Mouse (Mus musculus) lung, embryonic 14.5 days (tissue): ENCODE measurements at regions not wholly inside any gene's neighbourhood (a gene's known extent, or its start where the extent isn't known, plus 50 kb on each side); places are given as distances from the start of the nearest gene placed in this dataset.
A peak's percentile ranks its signal among the peaks of the same experiment; 100 is the strongest.

Experiments used
- ATAC-seq: fragments of 200-750 bp; cut with Nextera tagmentation; 2 replicates; pipeline ENCODE4 v1.8.0; 2017; ENCODE audit warnings: mild to moderate bottlenecking, moderate TSS enrichment, moderate library complexity; ENCODE audit not compliant: insufficient read depth
- DNase-seq: peaks from one replicate; pipeline ENCODE4 v3.0.0-alpha.2; 2015
- H3K27ac ChIP-seq: fragments of 300-500 bp; sonication (generic); 2 replicates; pipeline ENCODE4 v1.5.1; 2014; ENCODE audit warnings: low read depth, mild to moderate bottlenecking, moderate library complexity
- H3K27me3 ChIP-seq: fragments of 300-500 bp; sonication (generic); 2 replicates; pipeline ENCODE4 v1.6.1; 2014; ENCODE audit warnings: low read length, control low read depth; ENCODE audit not compliant: insufficient read depth
- H3K36me3 ChIP-seq: fragments of 300-500 bp; sonication (generic); 2 replicates; pipeline ENCODE4 v1.6.1; 2014; ENCODE audit warnings: control low read depth; ENCODE audit not compliant: insufficient read depth
- H3K4me1 ChIP-seq: fragments of 300-500 bp; sonication (generic); 2 replicates; pipeline ENCODE4 v1.6.1; 2014; ENCODE audit warnings: antibody characterized with exemption, control low read depth; ENCODE audit not compliant: insufficient read depth
- H3K4me2 ChIP-seq: fragments of 300-500 bp; sonication (generic); 2 replicates; pipeline ENCODE4 v1.6.1; 2014; ENCODE audit warnings: mild to moderate bottlenecking
- H3K4me3 ChIP-seq: fragments of 300-500 bp; sonication (generic); 2 replicates; pipeline ENCODE4 v1.5.1; 2014; ENCODE audit warnings: low read depth, low read length
- H3K9ac ChIP-seq: fragments of 300-500 bp; sonication (generic); 2 replicates; pipeline ENCODE4 v1.6.1; 2014
- H3K9me3 ChIP-seq: fragments of 300-500 bp; sonication (generic); 2 replicates; pipeline ENCODE4 v1.6.1; 2016; ENCODE audit warnings: low read depth, low read length, control low read depth
- CTCF ChIP-seq: IDR thresholded peaks from 2 replicates; pipeline ENCODE4 v1.5.1; 2016; ENCODE audit warnings: antibody characterized with exemption, low read depth
- WGBS: fragments of 180-500 bp; shearing (Covaris S2); extraction: QIAGEN DNeasy Blood & Tissue Kit; methylation state at CpG from one replicate; pipeline ENCODE4 v1.1.7; 2014; 5-methylcytosine and 5-hydroxymethylcytosine counted together

- H3K4me1 ChIP-seq: no peaks in the 10 kb centered on the region
- DNase-seq: no peak
- H3K27ac ChIP-seq: no peak overlapping the region
- no peak for TF ChIP-seq CTCF
- ATAC-seq: no peak
- 31% methylated on average over 1 of the region's 1 CpGs for WGBS
- no peak overlapping the region for H3K4me3 ChIP-seq
- no peak overlapping the region for H3K4me2 ChIP-seq
- no peaks in the 10 kb centered on the region for H3K27me3 ChIP-seq
- no peaks in the 10 kb centered on the region for H3K36me3 ChIP-seq
- H3K9me3 ChIP-seq: no peaks in the 10 kb centered on the region
- no peak overlapping the region for H3K9ac ChIP-seq
Observed at GRCm38 (mm10) chr12:15319647-15320046, 497.1 kb downstream of the Trib2 start.

DNA sequence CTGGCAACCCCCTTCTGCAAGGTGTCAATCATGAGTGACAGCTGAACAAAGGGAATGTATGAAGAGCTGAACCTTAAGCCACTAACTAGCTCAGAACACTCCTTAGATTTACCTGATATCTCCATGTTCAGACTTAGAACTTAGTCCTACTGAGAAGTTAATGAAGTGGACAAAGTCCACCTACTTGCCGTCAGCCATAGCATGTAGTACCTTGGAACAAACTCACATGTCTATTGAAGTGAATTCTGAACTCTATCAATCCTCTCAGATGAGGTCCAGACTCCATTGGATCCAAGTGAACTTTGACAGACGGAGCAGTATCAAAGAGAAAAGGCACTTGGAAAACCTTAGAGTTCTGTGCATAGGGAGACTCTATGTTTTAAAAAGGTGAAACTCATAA lies 521.8 kb downstream of the Trib2 start:
- no peak for TF ChIP-seq CTCF
- H3K27me3 ChIP-seq: no peaks in the 10 kb centered on the region
- no peaks in the 10 kb centered on the region for H3K9me3 ChIP-seq
- no peak overlapping the region for H3K9ac ChIP-seq
- no peaks in the 10 kb centered on the region for H3K36me3 ChIP-seq
- ATAC-seq: no peak
- no peak overlapping the region for H3K4me3 ChIP-seq
- no peaks in the 10 kb centered on the region for H3K4me1 ChIP-seq
- no peak overlapping the region for H3K4me2 ChIP-seq
- DNase-seq: no peak
- WGBS: 83% methylated on average over 2 of the region's 2 CpGs
- no peak overlapping the region for H3K27ac ChIP-seq

- ATAC-seq (no peak), DNase-seq (no peak)
- Histone ChIP-seq H3K36me3 (no peaks in the 10 kb centered on the region), H3K27ac (no peak overlapping the region), H3K9ac (no peak overlapping the region), H3K4me3 (no peak overlapping the region), H3K4me2 (no peak overlapping the region), H3K27me3 (no peaks in the 10 kb centered on the region), H3K9me3 (no peaks in the 10 kb centered on the region), H3K4me1 (no peaks in the 10 kb centered on the region)
- WGBS: 88% methylated on average over 1 of the region's 1 CpGs
- TF ChIP-seq CTCF: no peak
Observed at GRCm38 (mm10) chr12:15262165-15262564, 554.6 kb downstream of the Trib2 start.

DNA sequence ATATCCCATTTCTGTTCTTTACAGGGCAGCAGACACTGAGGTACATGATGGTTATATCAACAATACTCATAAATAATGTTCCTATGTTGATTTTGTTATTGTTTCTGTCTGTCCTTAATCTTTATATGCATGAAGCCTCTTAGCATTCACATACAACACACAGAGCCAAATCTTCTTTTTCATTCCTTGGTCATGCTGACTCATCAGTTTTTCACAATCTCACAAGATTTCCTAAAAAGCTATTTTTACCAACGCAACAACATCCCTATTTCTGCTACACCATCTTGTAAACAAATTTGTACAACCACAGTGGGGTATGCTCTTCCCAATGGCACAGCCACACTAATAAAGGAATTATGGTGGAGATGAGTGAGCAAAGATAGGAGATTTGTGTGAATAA lies 555.1 kb downstream of the Trib2 start:
- Histone ChIP-seq H3K9me3 (no peaks in the 10 kb centered on the region), H3K27me3 (no peaks in the 10 kb centered on the region), H3K4me1 (no peaks in the 10 kb centered on the region), H3K4me2 (no peak overlapping the region), H3K36me3 (no peaks in the 10 kb centered on the region), H3K4me3 (no peak overlapping the region), H3K27ac (no peak overlapping the region), H3K9ac (no peak overlapping the region)
- ATAC-seq (no peak), DNase-seq (no peak)
- TF ChIP-seq CTCF: no peak
- WGBS: 81% methylated on average over 1 of the region's 1 CpGs

- Histone ChIP-seq H3K4me3 (no peak overlapping the region), H3K36me3 (no peaks in the 10 kb centered on the region), H3K9me3 (no peaks in the 10 kb centered on the region), H3K9ac (no peak overlapping the region), H3K4me1 (no peaks in the 10 kb centered on the region), H3K27me3 (no peaks in the 10 kb centered on the region), H3K27ac (no peak overlapping the region), H3K4me2 (no peak overlapping the region)
- DNase-seq (no peak), ATAC-seq (no peak)
- no peak for TF ChIP-seq CTCF
- WGBS: 64% methylated on average over 2 of the region's 2 CpGs
Observed at GRCm38 (mm10) chr12:15260907-15261415, 555.8 kb downstream of the Trib2 start.

- TF ChIP-seq CTCF: no peak
- Histone ChIP-seq H3K9ac (no peak overlapping the region), H3K36me3 (no peaks in the 10 kb centered on the region), H3K27me3 (no peaks in the 10 kb centered on the region), H3K9me3 (no peaks in the 10 kb centered on the region), H3K4me1 (no peaks in the 10 kb centered on the region), H3K4me2 (no peak overlapping the region), H3K4me3 (no peak overlapping the region), H3K27ac (no peak overlapping the region)
- ATAC-seq (no peak), DNase-seq (no peak)
- WGBS: 61% methylated on average over 4 of the region's 4 CpGs
Observed at GRCm38 (mm10) chr12:15244966-15245365, 571.8 kb downstream of the Trib2 start.

GRCm38 (mm10) chr12:15222497-15223170 lies 594.1 kb downstream of the Trib2 start:
- no peaks in the 10 kb centered on the region for H3K4me1 ChIP-seq
- no peak for TF ChIP-seq CTCF
- WGBS: 82% methylated on average over 5 of the region's 5 CpGs
- H3K4me2 ChIP-seq: no peak overlapping the region
- ATAC-seq (peak; percentile 56; the same call in 1 of the 2 replicates), DNase-seq (peak; percentile 37)
- no peak overlapping the region for H3K9ac ChIP-seq
- no peaks in the 10 kb centered on the region for H3K36me3 ChIP-seq
- H3K9me3 ChIP-seq: no peaks in the 10 kb centered on the region
- no peaks in the 10 kb centered on the region for H3K27me3 ChIP-seq
- no peak overlapping the region for H3K4me3 ChIP-seq
- H3K27ac ChIP-seq: no peak overlapping the region
